ENCODE assay signal across 22 mouse cellular contexts in genomic region chr8:79600962-79601361, GRCm38 (mm10).
"Had no signal": no experiment of that assay in that cellular context is flagged by ENCODE, and none has a peak within 500 bp of the region (broad histone marks: within the 10 kb centered on the region; RNA-seq: fewer than 3 reads in every experiment).

No protein-coding gene starts in this region.

- H3K27me3 ChIP-seq: heart, embryonic 13.5 days; heart, embryonic 15.5 days; hindbrain, embryonic 13.5 days; hindbrain, embryonic 15.5 days; kidney, embryonic 15.5 days; limb, embryonic 13.5 days; limb, embryonic 15.5 days; liver, embryonic 12.5 days had no signal

- H3K36me3 ChIP-seq: heart, embryonic 13.5 days; heart, embryonic 15.5 days; hindbrain, embryonic 13.5 days; hindbrain, embryonic 15.5 days; kidney, embryonic 15.5 days; limb, embryonic 13.5 days; limb, embryonic 15.5 days; liver, embryonic 12.5 days had no signal

- H3K4me3 ChIP-seq: heart, adult 2 months; heart, embryonic 13.5 days; heart, embryonic 15.5 days; hindbrain, embryonic 13.5 days; hindbrain, embryonic 15.5 days; kidney, embryonic 15.5 days; layer of hippocampus, adult 2 months; left cerebral cortex, adult 2 months; limb, embryonic 13.5 days; limb, embryonic 15.5 days; liver, embryonic 12.5 days had no signal

- DNase-seq: gastrocnemius, postnatal 14 days; gastrocnemius, postnatal 36 days; heart, adult 11 months; heart, adult 2 months; heart, postnatal 14 days; heart, postnatal 36 days; kidney, adult 11 months; kidney, adult 2 months; kidney, adult 9 months; kidney, postnatal 14 days; kidney, postnatal 36 days had no signal

- H3K4me2 ChIP-seq: heart, embryonic 11.5 days; heart, embryonic 13.5 days; heart, embryonic 15.5 days; hindbrain, embryonic 13.5 days; hindbrain, embryonic 15.5 days; kidney, embryonic 15.5 days; limb, embryonic 13.5 days; limb, embryonic 15.5 days; liver, embryonic 12.5 days had no signal
